Mouse (Mus musculus) forebrain, embryonic 15.5 days (tissue): Measurements from ENCODE around the gene Nos1ap. TPM values are rescaled to one million over a fixed set of nuclear protein-coding genes. Genes with fewer than 3 reads are reported as not detected.
A peak's percentile ranks its signal among the peaks of the same experiment; 100 is the strongest.

Experiments
- ATAC-seq: fragments of 200-750 bp; cut with Nextera tagmentation; replicated peaks from 2 replicates; pipeline ENCODE4 v1.8.0; 2017; ENCODE audit warnings: mild to moderate bottlenecking, moderate TSS enrichment, moderate library complexity
- H3K27ac ChIP-seq: fragments of 300-500 bp; sonication (generic); replicated peaks from 2 replicates; pipeline ENCODE4 v1.5.1; 2015; ENCODE audit warnings: mild to moderate bottlenecking, inconsistent platforms
- H3K27me3 ChIP-seq: fragments of 300-500 bp; sonication (generic); 2 replicates; pipeline ENCODE4 v1.6.1; 2015; ENCODE audit warnings: inconsistent platforms
- H3K36me3 ChIP-seq: fragments of 300-500 bp; sonication (generic); 2 replicates; pipeline ENCODE4 v1.6.1; 2015; ENCODE audit warnings: mild to moderate bottlenecking, inconsistent platforms
- H3K4me1 ChIP-seq: fragments of 300-500 bp; sonication (generic); 2 replicates; pipeline ENCODE4 v1.6.1; 2015; ENCODE audit warnings: inconsistent platforms
- H3K4me2 ChIP-seq: fragments of 300-500 bp; sonication (generic); replicated peaks from 2 replicates; pipeline ENCODE4 v1.6.1; 2015; ENCODE audit warnings: mild to moderate bottlenecking, inconsistent platforms
- H3K4me3 ChIP-seq: fragments of 300-500 bp; sonication (generic); 2 replicates; pipeline ENCODE4 v1.5.1; 2015; ENCODE audit warnings: mild to moderate bottlenecking, inconsistent platforms
- H3K9ac ChIP-seq: fragments of 300-500 bp; sonication (generic); replicated peaks from 2 replicates; pipeline ENCODE4 v1.6.1; 2015; ENCODE audit warnings: mild to moderate bottlenecking, inconsistent platforms
- H3K9me3 ChIP-seq: fragments of 300-500 bp; sonication (generic); 2 replicates; pipeline ENCODE4 v1.6.1; 2016; ENCODE audit warnings: inconsistent platforms
- WGBS: fragments of 180-500 bp; shearing (Covaris S2); methylation state at CpG from one replicate; pipeline ENCODE4 v1.1.7; 2015; ENCODE audit warnings: mixed read lengths; 5-methylcytosine and 5-hydroxymethylcytosine counted together
- polyA plus RNA-seq: library from polyadenylated mRNA; unstranded; fragments of >200 nt; fragmentation: Nextera tagmentation; extraction: Ambion mirVana; gene quantifications from 2 replicates; pipeline ENCODE4 v1.2.1, GENCODE M21; 2015

Gene Nos1ap
- polyA plus RNA-seq, 1 experiment from 2014 or later: 25.4 TPM

GRCm38 (mm10) chr1:170531286-170531685 lies 58.4 kb downstream of the Nos1ap start:
- no peaks in the 10 kb centered on the region for H3K36me3 ChIP-seq
- no peak for ATAC-seq
- H3K4me1 ChIP-seq: no peaks in the 10 kb centered on the region
- no peaks in the 10 kb centered on the region for H3K9me3 ChIP-seq
- H3K9ac ChIP-seq: no peak overlapping the region
- no peak overlapping the region for H3K4me2 ChIP-seq
- H3K27ac ChIP-seq: no peak overlapping the region
- 79% methylated on average over 2 of the region's 2 CpGs for WGBS
- H3K4me3 ChIP-seq: no peak overlapping the region
- no peaks in the 10 kb centered on the region for H3K27me3 ChIP-seq

- Histone ChIP-seq H3K27ac (no peak overlapping the region), H3K4me1 (no peaks in the 10 kb centered on the region; the same call in 1 of the 2 replicates), H3K9me3 (no peaks in the 10 kb centered on the region), H3K4me3 (no peak overlapping the region), H3K27me3 (no peaks in the 10 kb centered on the region), H3K36me3 (no peaks in the 10 kb centered on the region), H3K9ac (no peak overlapping the region), H3K4me2 (no peak overlapping the region)
- ATAC-seq: no peak
- 87% methylated on average over 4 of the region's 4 CpGs for WGBS
Measured at GRCm38 (mm10) chr1:170530456-170530855, 59.2 kb downstream of the Nos1ap start.

GRCm38 (mm10) chr1:170522891-170523290 lies 66.8 kb downstream of the Nos1ap start:
- 15% methylated on average over 5 of the region's 5 CpGs for WGBS
- Histone ChIP-seq H3K36me3 (no peaks in the 10 kb centered on the region), H3K27me3 (no peaks in the 10 kb centered on the region), H3K9me3 (no peaks in the 10 kb centered on the region), H3K4me3 (no peak overlapping the region), H3K9ac (no peak overlapping the region), H3K27ac (0 out of 2 replicates have a peak overlapping the region, but pooled peaks have one; percentile 11), H3K4me1 (peaks cover 21% of the 10 kb centered on the region), H3K4me2 (no peak overlapping the region)
- ATAC-seq: no peak

DNA sequence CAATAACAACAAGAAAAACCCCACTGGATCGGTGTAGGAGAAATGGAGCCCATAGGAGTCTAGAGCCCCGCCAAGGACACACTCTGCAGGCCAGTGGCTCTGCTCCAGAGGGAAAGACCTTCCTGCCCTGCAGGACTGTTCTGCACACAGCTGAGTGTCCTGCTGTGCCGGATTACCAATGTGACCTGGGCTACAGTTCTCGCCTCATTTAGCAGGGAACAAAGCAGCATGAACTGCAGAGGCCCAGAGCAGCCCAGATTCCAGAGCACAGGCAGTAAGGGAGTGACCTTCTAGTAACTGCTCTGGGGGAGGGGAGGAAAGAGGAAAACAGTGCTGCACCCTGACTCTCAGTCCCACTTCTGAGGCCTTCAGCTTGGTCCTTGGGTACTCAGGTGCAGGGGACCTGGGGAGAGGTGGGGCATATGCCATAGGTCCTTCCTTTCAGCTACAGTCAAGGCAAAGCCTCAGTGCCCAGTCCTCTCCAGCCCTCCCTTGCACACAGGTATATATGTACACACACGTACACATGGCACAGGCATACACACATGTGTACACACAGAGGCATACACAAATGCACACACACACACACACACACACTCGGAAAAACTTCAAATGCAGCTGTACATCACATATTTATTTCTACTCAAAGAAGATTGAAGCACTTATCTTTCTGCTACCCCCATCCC lies 68.0 kb downstream of the Nos1ap start:
- Histone ChIP-seq H3K9ac (no peak overlapping the region), H3K4me3 (no peak overlapping the region), H3K4me1 (peaks cover 21% of the 10 kb centered on the region), H3K4me2 (no peak overlapping the region), H3K36me3 (no peaks in the 10 kb centered on the region), H3K9me3 (no peaks in the 10 kb centered on the region), H3K27me3 (no peaks in the 10 kb centered on the region), H3K27ac (no peak overlapping the region)
- WGBS: 40% methylated on average over 6 of the region's 6 CpGs
- ATAC-seq: peak; percentile 62; the same call in 1 of the 2 replicates

DNA sequence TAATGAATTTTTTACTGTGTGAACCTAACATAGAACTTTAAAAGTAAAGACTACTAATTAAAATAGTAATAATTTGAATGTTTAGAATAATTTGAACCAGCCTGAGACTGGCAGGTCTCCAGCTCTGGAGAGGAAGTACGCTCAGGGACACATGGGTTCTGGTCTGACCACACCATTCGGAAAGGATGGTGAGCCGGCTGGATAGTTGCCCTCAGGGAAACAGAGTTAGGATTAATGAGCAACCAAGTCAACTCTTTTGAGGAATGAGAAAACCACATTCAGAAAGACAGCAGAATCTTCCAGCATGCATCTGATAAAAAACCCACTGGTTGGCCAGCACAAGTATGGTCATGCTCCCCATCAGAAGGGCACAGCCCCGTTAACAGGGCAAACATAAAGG lies 69.5 kb downstream of the Nos1ap start:
- WGBS: 90% methylated on average over 4 of the region's 4 CpGs
- H3K9me3 ChIP-seq: no peaks in the 10 kb centered on the region
- no peak for ATAC-seq

GRCm38 (mm10) chr1:170519631-170520030 lies 70.0 kb downstream of the Nos1ap start:
- H3K4me3 ChIP-seq: no peak overlapping the region
- ATAC-seq: no peak
- H3K9ac ChIP-seq: no peak overlapping the region
- H3K9me3 ChIP-seq: no peaks in the 10 kb centered on the region
- H3K4me1 ChIP-seq: peaks cover 21% of the 10 kb centered on the region
- H3K4me2 ChIP-seq: no peak overlapping the region
- H3K27me3 ChIP-seq: no peaks in the 10 kb centered on the region
- no peaks in the 10 kb centered on the region for H3K36me3 ChIP-seq
- 94% methylated on average over 7 of the region's 7 CpGs for WGBS
- H3K27ac ChIP-seq: no peak overlapping the region

More for the DNA sequence above, 69.5 kb downstream of the Nos1ap start:
- H3K27ac ChIP-seq: no peak overlapping the region
- no peak overlapping the region for H3K9ac ChIP-seq
- no peaks in the 10 kb centered on the region for H3K27me3 ChIP-seq
- H3K4me3 ChIP-seq: no peak overlapping the region
- H3K4me1 ChIP-seq: peaks cover 21% of the 10 kb centered on the region
- H3K36me3 ChIP-seq: no peaks in the 10 kb centered on the region
- H3K4me2 ChIP-seq: no peak overlapping the region

DNA sequence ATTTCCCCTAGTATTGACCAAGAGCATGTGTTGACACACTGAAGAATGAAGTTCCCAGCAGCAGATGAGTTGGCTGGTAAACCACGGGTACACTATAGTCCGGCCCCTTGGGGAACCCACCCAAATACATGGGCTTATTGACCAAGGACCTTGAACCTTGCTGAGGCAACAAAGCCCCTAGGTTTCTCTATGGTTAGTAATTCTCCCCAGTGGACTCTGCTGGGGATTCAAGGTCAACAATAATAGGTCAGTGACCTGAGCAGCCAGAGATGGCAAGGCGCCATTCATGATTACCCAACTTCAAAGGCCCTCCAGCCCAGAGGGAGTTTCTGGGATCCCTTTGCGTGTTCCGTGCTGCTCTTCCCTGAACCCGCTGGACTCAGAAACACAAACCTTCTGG lies 73.5 kb downstream of the Nos1ap start:
- WGBS: 93% methylated on average over 6 of the region's 6 CpGs

GRCm38 (mm10) chr1:170515455-170515854 lies 74.2 kb downstream of the Nos1ap start:
- Histone ChIP-seq H3K27me3 (no peaks in the 10 kb centered on the region), H3K9ac (no peak overlapping the region), H3K4me1 (peaks cover 28% of the 10 kb centered on the region), H3K9me3 (no peaks in the 10 kb centered on the region), H3K36me3 (no peaks in the 10 kb centered on the region), H3K4me3 (no peak overlapping the region), H3K27ac (no peak overlapping the region), H3K4me2 (no peak overlapping the region)
- ATAC-seq: no peak
- 84% methylated on average over 1 of the region's 1 CpGs for WGBS

More for the DNA sequence above, 73.5 kb downstream of the Nos1ap start:
- H3K27ac ChIP-seq: no peak overlapping the region
- H3K36me3 ChIP-seq: no peaks in the 10 kb centered on the region
- H3K4me3 ChIP-seq: no peak overlapping the region
- H3K4me2 ChIP-seq: no peak overlapping the region
- no peak for ATAC-seq
- H3K27me3 ChIP-seq: no peaks in the 10 kb centered on the region
- H3K9me3 ChIP-seq: no peaks in the 10 kb centered on the region
- peaks cover 22% of the 10 kb centered on the region for H3K4me1 ChIP-seq
- H3K9ac ChIP-seq: no peak overlapping the region

- no peaks in the 10 kb centered on the region for H3K27me3 ChIP-seq
- H3K4me3 ChIP-seq: no peak overlapping the region
- H3K27ac ChIP-seq: no peak overlapping the region
- no peak overlapping the region for H3K4me2 ChIP-seq
- H3K4me1 ChIP-seq: peaks cover 28% of the 10 kb centered on the region
- H3K9me3 ChIP-seq: no peaks in the 10 kb centered on the region
- H3K9ac ChIP-seq: no peak overlapping the region
- WGBS: 71% methylated on average over 12 of the region's 12 CpGs
- no peak for ATAC-seq
- H3K36me3 ChIP-seq: no peaks in the 10 kb centered on the region
Measured at GRCm38 (mm10) chr1:170514226-170514625, 75.4 kb downstream of the Nos1ap start.

- WGBS: 12% methylated on average over 3 of the region's 3 CpGs
- Histone ChIP-seq H3K27me3 (no peaks in the 10 kb centered on the region), H3K4me1 (peaks cover 28% of the 10 kb centered on the region), H3K27ac (peak overlapping the region; percentile 58; the same call in 1 of the 2 replicates), H3K4me3 (no peak overlapping the region), H3K9ac (no peak overlapping the region), H3K36me3 (no peaks in the 10 kb centered on the region), H3K9me3 (no peaks in the 10 kb centered on the region), H3K4me2 (no peak overlapping the region)
- peak; percentile 89 for ATAC-seq
Measured at GRCm38 (mm10) chr1:170512429-170513097, 77.1 kb downstream of the Nos1ap start.

DNA sequence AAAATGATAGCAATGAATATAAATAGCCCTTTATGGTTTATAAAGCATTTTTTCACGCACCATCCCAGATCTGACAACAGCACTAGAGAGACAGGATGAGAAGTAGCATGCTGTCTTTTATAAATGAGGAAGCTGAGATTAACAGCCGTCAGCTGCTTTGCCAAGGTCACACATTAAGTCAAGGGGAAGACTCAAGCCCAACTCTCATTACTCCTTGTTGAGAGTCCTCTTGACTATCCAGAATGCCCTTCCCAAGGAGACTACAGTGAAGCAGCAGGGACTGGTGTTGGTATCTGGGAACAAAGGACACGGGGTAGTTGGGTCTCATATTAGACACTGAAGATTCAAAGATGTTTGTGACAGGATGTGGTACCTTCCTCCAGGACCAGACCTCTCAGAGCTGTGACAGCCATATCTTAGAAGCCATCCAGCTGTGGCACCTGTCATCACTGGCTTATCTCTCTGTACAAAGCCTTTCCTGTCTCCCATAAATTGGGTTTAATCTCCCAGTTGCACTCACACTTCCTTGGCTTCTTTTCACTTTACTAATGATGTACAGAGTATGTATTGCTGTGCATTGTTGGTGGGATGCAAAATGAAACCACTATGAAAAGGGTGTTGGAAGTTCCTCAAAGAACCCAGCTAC lies 78.9 kb downstream of the Nos1ap start:
- ATAC-seq: no peak
- Histone ChIP-seq H3K4me3 (no peak overlapping the region), H3K9ac (no peak overlapping the region), H3K27ac (no peak overlapping the region), H3K36me3 (no peaks in the 10 kb centered on the region), H3K9me3 (no peaks in the 10 kb centered on the region), H3K27me3 (no peaks in the 10 kb centered on the region), H3K4me2 (no peak overlapping the region), H3K4me1 (peaks cover 36% of the 10 kb centered on the region)
- WGBS: 75% methylated on average over 3 of the region's 3 CpGs

DNA sequence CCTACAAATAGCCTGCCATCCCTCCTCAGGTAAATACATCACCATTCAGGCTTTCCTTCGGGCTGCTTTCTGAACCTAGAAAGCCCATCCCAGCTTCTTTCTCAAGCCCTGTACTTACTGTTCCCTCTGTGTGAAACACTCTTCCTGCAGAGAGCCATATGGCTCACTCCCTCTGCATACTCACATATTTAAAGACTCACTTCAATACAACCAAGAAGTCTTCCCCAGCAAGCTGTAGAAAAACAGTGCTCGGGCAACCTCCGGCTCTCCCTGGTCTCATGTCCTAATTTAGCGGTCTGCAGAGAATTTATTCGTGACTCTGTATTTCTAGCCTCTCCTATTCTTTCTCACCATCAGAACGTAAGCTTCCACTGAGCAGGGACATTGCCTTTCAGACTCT lies 83.4 kb downstream of the Nos1ap start:
- no peak overlapping the region for H3K4me2 ChIP-seq
- WGBS: 67% methylated on average over 6 of the region's 6 CpGs
- no peak for ATAC-seq
- H3K9me3 ChIP-seq: no peaks in the 10 kb centered on the region
- H3K4me3 ChIP-seq: no peak overlapping the region
- H3K27ac ChIP-seq: no peak overlapping the region
- peaks cover 36% of the 10 kb centered on the region for H3K4me1 ChIP-seq
- H3K27me3 ChIP-seq: no peaks in the 10 kb centered on the region
- H3K36me3 ChIP-seq: no peaks in the 10 kb centered on the region
- H3K9ac ChIP-seq: no peak overlapping the region
